Mouse (Mus musculus): ENCODE results near the gene Synj2.

- TF ChIP-seq CTCF (IDR thresholded peaks at IDR 0.05) (no peak), EP300 (IDR thresholded peaks at IDR 0.05; ENCODE audit: insufficient read depth, low read depth, low read length) (no peak)
These were observed 6.3 kb upstream of the Synj2 start for GRCm38 (mm10) chr17:5934554-5935324.

Measured in heart, adult 2 months (tissue).